Mouse (Mus musculus) kidney, embryonic 16.5 days (tissue): ENCODE data around the gene Psat1. TPM values are rescaled to one million over a fixed set of nuclear protein-coding genes. Genes with fewer than 3 reads are reported as not detected.

ENCODE experiments used
- ATAC-seq: fragments of 200-750 bp; cut with Nextera tagmentation; 2 replicates; pipeline ENCODE4 v1.8.0; 2017; ENCODE audit warnings: moderate TSS enrichment; ENCODE audit not compliant: low FRiP score, low TSS enrichment
- H3K27ac ChIP-seq: fragments of 300-500 bp; sonication (generic); 2 replicates; pipeline ENCODE4 v1.5.1; 2014; ENCODE audit warnings: low read length
- H3K27me3 ChIP-seq: fragments of 300-500 bp; sonication (generic); 2 replicates; pipeline ENCODE4 v1.6.1; 2014; ENCODE audit warnings: low read length, control low read depth, mixed read lengths; ENCODE audit not compliant: insufficient read depth
- H3K36me3 ChIP-seq: fragments of 300-500 bp; sonication (generic); 2 replicates; pipeline ENCODE4 v1.6.1; 2014; ENCODE audit warnings: low read length, control low read depth, mixed read lengths; ENCODE audit not compliant: insufficient read depth
- H3K4me1 ChIP-seq: fragments of 300-500 bp; sonication (generic); 2 replicates; pipeline ENCODE4 v1.6.1; 2014; ENCODE audit warnings: low read length, control low read depth, mixed read lengths; ENCODE audit not compliant: insufficient read depth
- H3K4me2 ChIP-seq: fragments of 300-500 bp; sonication (generic); replicated peaks from 2 replicates; pipeline ENCODE4 v1.6.1; 2014; ENCODE audit warnings: low read depth, low read length
- H3K4me3 ChIP-seq: fragments of 300-500 bp; sonication (generic); 2 replicates; pipeline ENCODE4 v1.5.1; 2014; ENCODE audit warnings: mild to moderate bottlenecking, low read length
- H3K9ac ChIP-seq: fragments of 300-500 bp; sonication (generic); replicated peaks from 2 replicates; pipeline ENCODE4 v1.6.1; 2014; ENCODE audit warnings: low read length
- H3K9me3 ChIP-seq: fragments of 300-500 bp; sonication (generic); 2 replicates; pipeline ENCODE4 v1.6.1; 2016; ENCODE audit warnings: low read length, control low read depth
- WGBS: fragments of 180-500 bp; shearing (Covaris S2); extraction: QIAGEN DNeasy Blood & Tissue Kit; methylation state at CpG from one replicate; pipeline ENCODE4 v1.1.7; 2014; 5-methylcytosine and 5-hydroxymethylcytosine counted together
- polyA plus RNA-seq: library from polyadenylated mRNA; unstranded; fragments of >200 nt; fragmentation: Nextera tagmentation; extraction: Ambion mirVana; gene quantifications from 2 replicates; pipeline ENCODE4 v1.2.1, GENCODE M21; 2015

Psat1 gene
- polyA plus RNA-seq, result 86.9 and 88.6 TPM in 2 replicates

DNA sequence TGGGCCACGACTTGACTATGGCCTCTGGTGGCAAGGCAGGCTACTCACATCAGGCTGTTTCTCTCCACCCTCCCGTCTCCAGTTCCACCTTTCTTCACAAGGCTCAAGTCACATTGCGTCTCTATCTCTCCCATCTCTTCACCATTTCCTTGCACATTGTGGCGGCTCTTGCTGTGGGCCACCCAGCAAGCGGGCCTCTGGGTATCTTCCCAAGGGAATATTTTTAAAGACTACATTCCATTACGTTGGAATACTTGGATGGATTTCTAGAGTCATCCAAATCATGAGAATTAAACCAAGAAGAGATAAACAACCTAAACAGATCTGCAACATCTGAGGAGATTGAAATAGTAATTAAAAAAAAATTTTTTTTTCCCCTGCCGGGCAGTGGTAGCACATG, at the start of gene Psat1:
Psat1 (minus strand) TSS at position 101 of the 400 bp plus-strand sequence.
- Histone ChIP-seq H3K4me1 (no peaks in the 10 kb centered on the region), H3K4me2 (no peak within 1 kb of the TSS), H3K4me3 (no peak within 1 kb of the TSS), H3K9ac (no peak within 1 kb of the TSS), H3K27me3 (no peaks in the 10 kb centered on the region), H3K27ac (peak within 1 kb of the TSS; percentile 64), H3K9me3 (peaks cover 3% of the 10 kb centered on the region; the same call in 1 of the 2 replicates), H3K36me3 (no peaks in the 10 kb centered on the region)
- 75% methylated on average over 7 of the region's 7 CpGs for WGBS
- no peak; the same call in 1 of the 2 replicates for ATAC-seq

DNA sequence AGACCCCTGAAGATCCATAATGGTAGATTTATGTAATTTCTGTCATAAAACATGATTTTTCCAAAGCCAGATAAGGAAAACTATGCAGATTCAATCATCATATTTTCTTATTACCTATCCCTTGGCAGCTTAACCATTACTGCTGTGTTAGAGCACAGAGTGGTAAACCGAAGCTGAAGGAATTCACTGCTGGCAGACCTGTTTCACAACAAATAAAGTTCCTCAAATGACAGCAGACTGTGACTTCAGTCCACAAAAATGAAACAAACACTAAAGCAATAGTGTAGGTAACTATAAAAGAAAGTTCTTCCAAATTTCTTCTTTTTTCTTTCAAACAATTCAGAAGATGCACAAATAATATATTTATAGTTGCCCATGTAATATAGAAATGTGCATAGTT, 43.0 kb upstream of the Psat1 start:
- WGBS, result 91% methylated on average over 1 of the region's 1 CpGs
- H3K27me3 ChIP-seq, result no peaks in the 10 kb centered on the region
- H3K36me3 ChIP-seq, result no peaks in the 10 kb centered on the region
- ATAC-seq, result no peak
- no peaks in the 10 kb centered on the region for H3K9me3 ChIP-seq
- 0 out of 2 replicates have a peak, but pooled peaks cover 2% of the 10 kb centered on the region for H3K4me1 ChIP-seq
- no peak overlapping the region for H3K4me2 ChIP-seq
- H3K9ac ChIP-seq, result no peak overlapping the region
- H3K27ac ChIP-seq, result no peak overlapping the region
- H3K4me3 ChIP-seq, result no peak overlapping the region

DNA sequence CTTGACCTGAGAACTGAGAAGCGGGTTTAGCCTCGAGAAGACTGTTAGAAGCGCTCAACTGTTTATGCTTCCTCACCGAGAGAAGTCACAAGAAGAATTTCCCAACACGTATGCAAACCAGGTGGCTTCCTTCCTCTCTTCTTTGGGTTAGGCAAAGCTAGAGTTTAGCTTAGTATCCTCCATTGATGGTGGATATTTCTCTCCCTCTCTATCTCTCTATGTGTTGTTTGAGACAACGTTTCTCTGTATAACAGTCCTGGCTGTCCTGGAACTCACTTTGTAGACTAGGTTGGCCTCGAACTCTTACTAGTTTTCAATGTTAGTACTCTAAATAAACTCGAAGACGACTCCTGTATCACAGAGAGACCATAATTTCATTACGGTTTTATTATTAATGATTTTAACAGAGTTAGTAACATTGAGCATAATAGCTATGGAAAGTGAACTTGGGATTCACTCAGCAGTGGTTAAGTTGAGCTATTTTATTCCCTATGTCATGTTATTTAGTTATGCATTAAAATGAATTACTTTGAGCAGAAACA, 38.1 kb upstream of the Psat1 start:
- Histone ChIP-seq H3K9me3 (no peaks in the 10 kb centered on the region), H3K4me3 (peak overlapping the region; percentile 79), H3K4me1 (peaks cover 17% of the 10 kb centered on the region), H3K4me2 (peak overlapping the region; percentile 90), H3K36me3 (no peaks in the 10 kb centered on the region), H3K9ac (peak overlapping the region; percentile 33), H3K27ac (no peak overlapping the region), H3K27me3 (no peaks in the 10 kb centered on the region)
- ATAC-seq, result no peak
- 31% methylated on average over 10 of the region's 10 CpGs for WGBS

DNA sequence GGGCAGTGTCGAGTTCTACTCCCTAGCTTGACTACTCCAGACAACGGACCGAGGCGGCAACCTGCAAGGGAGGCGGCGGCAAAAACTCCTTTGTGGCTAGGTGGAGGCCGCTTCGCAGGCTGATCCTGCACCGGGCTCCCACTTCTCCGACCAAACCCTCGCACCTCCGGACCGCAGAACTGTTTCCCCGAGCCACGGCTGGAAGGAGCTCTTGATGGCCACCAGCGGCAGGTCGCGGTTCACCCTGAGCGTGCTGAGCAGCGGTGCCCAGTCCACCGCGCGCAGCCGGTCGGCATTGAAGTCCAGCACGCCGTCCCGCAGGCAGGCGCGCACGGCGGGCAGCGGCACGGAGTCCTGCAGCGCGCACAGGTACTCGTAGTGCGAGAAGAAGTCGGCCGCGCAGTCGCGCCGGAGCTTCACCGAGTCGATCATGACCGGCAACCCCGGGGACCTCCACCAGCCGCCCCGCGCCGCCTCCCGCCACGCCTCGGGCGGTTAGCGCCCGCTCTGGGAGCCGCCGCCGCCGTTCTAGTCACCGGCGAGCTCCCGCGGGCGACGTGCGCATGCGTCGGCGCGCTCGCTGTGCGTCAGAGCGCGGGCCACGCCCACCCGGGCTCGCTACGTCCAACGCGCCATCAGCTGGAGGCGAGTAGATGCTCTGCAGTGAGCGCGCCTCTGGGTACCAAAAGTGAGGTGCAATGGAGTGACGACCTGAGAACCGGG, 37.5 kb upstream of the Psat1 start, which contains the start of gene Cep78:
Cep78 (minus strand) TSS at position 541 of the 723 bp plus-strand sequence.
- Histone ChIP-seq H3K9me3 (no peaks in the 10 kb centered on the region), H3K36me3 (no peaks in the 10 kb centered on the region), H3K4me3 (peak within 1 kb of the TSS; percentile 79), H3K9ac (peak within 1 kb of the TSS; percentile 88), H3K27ac (peak within 1 kb of the TSS; percentile 84), H3K4me2 (peak within 1 kb of the TSS; percentile 90), H3K4me1 (peaks cover 17% of the 10 kb centered on the region), H3K27me3 (no peaks in the 10 kb centered on the region)
- ATAC-seq, result peak; percentile 92
- WGBS, result under 1% methylated on average over 85 of the region's 88 CpGs

DNA sequence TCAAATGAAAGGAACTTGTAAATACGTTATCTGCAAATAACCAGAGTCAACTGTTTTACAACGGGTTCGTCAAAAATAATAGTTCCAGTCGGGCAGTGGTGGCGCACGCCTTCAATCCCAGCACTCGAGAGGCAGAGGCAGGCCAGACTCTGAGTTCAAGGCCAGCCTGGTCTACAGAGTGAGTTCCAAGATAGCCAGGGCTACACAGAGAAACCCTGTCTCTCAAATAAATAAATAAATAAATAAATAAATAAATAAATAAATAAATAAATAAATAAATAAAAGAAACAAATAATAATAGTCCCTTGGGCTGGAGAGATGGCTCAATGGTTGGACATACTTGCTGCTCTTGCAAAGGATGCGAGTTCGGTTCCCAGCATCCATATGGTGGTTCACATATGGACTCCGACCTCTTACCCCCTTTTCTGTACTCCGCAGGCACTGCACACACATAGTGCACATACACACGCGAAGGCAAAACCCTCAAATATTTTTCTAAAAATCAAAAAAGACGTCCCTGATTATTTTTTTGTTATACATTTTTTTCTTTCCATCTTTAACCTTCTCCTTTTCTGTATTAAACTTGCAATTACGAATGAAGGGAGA, 36.7 kb upstream of the Psat1 start:
- no peak for ATAC-seq

DNA sequence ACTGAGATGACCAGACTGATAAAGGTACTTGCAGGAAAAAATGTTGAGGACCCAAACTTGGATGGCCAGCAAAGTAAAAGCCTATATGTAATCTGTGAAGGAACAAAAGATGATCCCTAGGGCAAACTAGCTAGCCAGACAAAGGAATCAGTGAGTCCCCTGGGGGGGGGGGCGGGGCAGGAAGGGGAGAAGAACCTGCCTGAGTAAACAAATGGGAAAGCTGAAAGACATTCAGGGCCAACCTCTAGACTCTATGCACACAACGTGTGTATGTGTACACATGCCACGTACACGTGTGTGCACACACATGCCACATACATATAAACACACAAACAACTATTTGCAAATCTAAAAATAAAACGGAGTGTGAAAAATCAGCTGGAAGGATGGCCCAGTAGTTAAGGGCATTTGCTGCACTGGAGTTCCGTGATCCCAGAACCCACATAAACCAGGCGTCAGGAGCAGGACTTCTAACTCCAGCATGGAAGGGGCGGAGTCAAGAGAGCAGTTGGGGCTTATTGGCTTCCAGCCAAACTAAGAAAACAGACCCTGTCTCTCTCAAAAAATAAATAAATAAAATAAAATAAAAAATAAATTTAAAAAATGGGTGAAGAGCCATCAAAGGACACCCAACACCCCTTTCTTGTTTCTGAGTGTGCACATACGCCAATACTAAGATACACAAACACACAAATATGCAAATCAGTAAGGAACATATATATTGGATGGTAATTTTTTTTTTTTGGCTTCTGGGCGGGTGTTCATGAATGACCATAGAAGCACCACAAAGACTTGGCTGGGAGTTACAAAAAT, 36.0 kb upstream of the Psat1 start:
- peaks cover 17% of the 10 kb centered on the region for H3K4me1 ChIP-seq
- 56% methylated on average over 10 of the region's 10 CpGs for WGBS
- H3K27ac ChIP-seq, result no peak overlapping the region
- 0 out of 2 replicates have a peak, but pooled peaks cover 5% of the 10 kb centered on the region for H3K36me3 ChIP-seq
- H3K9me3 ChIP-seq, result no peaks in the 10 kb centered on the region
- H3K9ac ChIP-seq, result no peak overlapping the region
- 0 out of 2 replicates have a peak overlapping the region, but pooled peaks have one; percentile 4 for H3K4me2 ChIP-seq
- H3K27me3 ChIP-seq, result no peaks in the 10 kb centered on the region
- no peak overlapping the region for H3K4me3 ChIP-seq
- no peak for ATAC-seq

More for the DNA sequence above, 36.7 kb upstream of the Psat1 start:
- Histone ChIP-seq H3K9me3 (no peaks in the 10 kb centered on the region), H3K4me3 (peak overlapping the region; percentile 79), H3K27me3 (no peaks in the 10 kb centered on the region), H3K4me2 (peak overlapping the region; percentile 90), H3K36me3 (no peaks in the 10 kb centered on the region), H3K27ac (no peak overlapping the region), H3K4me1 (peaks cover 17% of the 10 kb centered on the region), H3K9ac (peak overlapping the region; percentile 88)
- 57% methylated on average over 15 of the region's 15 CpGs for WGBS

DNA sequence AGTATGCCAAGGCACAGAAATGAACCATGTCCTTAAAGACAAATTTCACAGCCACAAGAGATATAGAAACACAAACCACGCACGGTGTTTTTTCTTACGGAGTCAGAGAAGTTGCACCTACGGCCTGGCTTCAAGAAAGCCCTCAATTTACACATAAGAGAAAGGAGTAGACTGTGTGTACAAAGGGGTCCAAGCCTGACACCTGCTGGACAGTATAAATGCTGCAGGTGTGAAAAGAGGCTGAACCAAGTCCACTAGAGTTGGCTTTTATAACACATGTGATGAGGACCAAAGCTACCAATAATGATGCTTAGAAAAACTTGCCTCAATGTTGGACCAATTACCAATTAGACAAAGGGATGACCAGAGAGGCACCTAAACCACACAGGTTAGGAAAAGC, 34.7 kb upstream of the Psat1 start:
- Histone ChIP-seq H3K4me2 (no peak overlapping the region), H3K27ac (no peak overlapping the region), H3K4me1 (peaks cover 17% of the 10 kb centered on the region), H3K9ac (0 out of 2 replicates have a peak overlapping the region, but pooled peaks have one; percentile 16), H3K4me3 (no peak overlapping the region), H3K27me3 (no peaks in the 10 kb centered on the region), H3K36me3 (0 out of 2 replicates have a peak, but pooled peaks cover 14% of the 10 kb centered on the region), H3K9me3 (no peaks in the 10 kb centered on the region)
- ATAC-seq, result no peak
- 40% methylated on average over 4 of the region's 4 CpGs for WGBS

DNA sequence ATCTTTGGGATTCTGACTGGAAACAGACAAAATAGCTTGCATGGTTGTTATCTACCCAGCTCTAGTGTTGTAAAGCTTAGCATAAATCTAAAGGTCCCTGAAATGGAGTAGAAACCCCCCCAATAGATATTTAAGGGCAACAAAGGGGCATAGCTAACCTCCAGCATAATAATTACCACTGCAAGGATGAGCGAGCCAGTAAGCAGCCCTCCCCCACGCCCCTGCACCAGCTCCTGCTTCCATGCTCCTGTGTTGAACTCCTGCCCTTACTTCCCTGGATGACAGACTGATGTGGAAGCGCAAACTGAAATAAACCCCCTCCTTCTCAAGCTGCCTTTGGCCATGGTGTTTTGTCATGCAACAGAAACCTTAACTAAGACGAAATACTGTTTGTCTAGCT, 26.2 kb upstream of the Psat1 start:
- 23% methylated on average over 4 of the region's 4 CpGs for WGBS
- H3K36me3 ChIP-seq, result peaks cover 36% of the 10 kb centered on the region
- ATAC-seq, result 0 out of 2 replicates have a peak, but pooled peaks have one; percentile 73

DNA sequence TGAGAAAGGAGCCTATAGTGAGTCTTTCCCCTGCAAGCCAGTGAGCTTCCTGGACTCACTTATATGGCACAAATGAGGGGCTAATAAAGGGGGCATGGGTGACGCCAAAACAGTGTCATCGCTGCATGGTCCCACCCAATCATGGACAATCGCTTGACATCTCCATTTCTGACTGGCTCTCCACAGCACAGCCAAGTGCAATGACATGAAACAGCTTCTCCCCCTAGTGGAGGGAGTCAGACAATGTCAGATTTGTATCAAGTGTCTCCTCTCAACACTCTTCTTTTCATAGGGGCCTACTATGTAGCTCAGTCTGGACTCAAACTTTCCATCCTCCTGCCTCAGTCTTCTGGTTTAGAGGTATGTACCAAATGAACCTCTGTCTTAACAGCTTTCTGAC, 17.9 kb upstream of the Psat1 start:
- Histone ChIP-seq H3K36me3 (peaks cover 27% of the 10 kb centered on the region), H3K9ac (no peak overlapping the region), H3K27ac (no peak overlapping the region), H3K4me1 (no peaks in the 10 kb centered on the region), H3K4me3 (no peak overlapping the region), H3K4me2 (no peak overlapping the region), H3K9me3 (no peaks in the 10 kb centered on the region), H3K27me3 (no peaks in the 10 kb centered on the region)
- 46% methylated on average over 3 of the region's 3 CpGs for WGBS
- ATAC-seq, result peak; percentile 81

More for the DNA sequence above, 26.2 kb upstream of the Psat1 start:
- Histone ChIP-seq H3K27me3 (no peaks in the 10 kb centered on the region), H3K4me3 (no peak overlapping the region), H3K9me3 (no peaks in the 10 kb centered on the region), H3K27ac (no peak overlapping the region), H3K4me1 (peaks cover 6% of the 10 kb centered on the region; the same call in 1 of the 2 replicates), H3K9ac (no peak overlapping the region), H3K4me2 (no peak overlapping the region)
